Mouse (Mus musculus): ENCODE measurements around the gene Tmem136. TPM values are rescaled to one million over a fixed set of nuclear protein-coding genes. Genes with fewer than 3 reads are reported as not detected.

The Tmem136 gene
- total RNA-seq, 2 experiments from 2014 or later, result 4.8 to 8.7 TPM

GRCm38 (mm10) chr9:43076163-43076562 is 40.2 kb downstream of the Tmem136 start:
- no peak for DNase-seq

- no peak for DNase-seq
Observed at GRCm38 (mm10) chr9:43074611-43075010, 41.8 kb downstream of the Tmem136 start.

GRCm38 (mm10) chr9:43071741-43072140 is 44.6 kb downstream of the Tmem136 start:
- no peak for DNase-seq

GRCm38 (mm10) chr9:43071176-43071575 is 45.2 kb downstream of the Tmem136 start:
- DNase-seq, result no peak

GRCm38 (mm10) chr9:43070566-43070965 is 45.8 kb downstream of the Tmem136 start:
- DNase-seq, result no peak

GRCm38 (mm10) chr9:43070153-43070552 is 46.2 kb downstream of the Tmem136 start:
- DNase-seq, result no peak

GRCm38 (mm10) chr9:43067896-43068295 is 48.5 kb downstream of the Tmem136 start:
- no peak for DNase-seq

GRCm38 (mm10) chr9:43065231-43065630 is 51.1 kb downstream of the Tmem136 start:
- DNase-seq, result no peak

GRCm38 (mm10) chr9:43061545-43061944 is 54.8 kb downstream of the Tmem136 start:
- no peak for DNase-seq

Other genes with a start within 250 kb of the Tmem136 start
- gene Grik4, start 172.1 kb downstream of the Tmem136 start, total RNA-seq (2021), result 1 to 10 TPM; 1.2 to 1.4 TPM
- 100 to 1,000 TPM; 122 to 142 TPM for gene Arhgef12, start 9.3 kb downstream of the Tmem136 start, total RNA-seq (2021)
- gene Pou2f3, start 93.8 kb upstream of the Tmem136 start, total RNA-seq (2021), result not detected
- gene Oaf, start 123.3 kb upstream of the Tmem136 start, total RNA-seq (2021), result 10 to 100 TPM; 12.8 to 34.7 TPM
- under 1 TPM; 0.10 to 0.30 TPM for gene Trim29, start 194.3 kb upstream of the Tmem136 start, total RNA-seq (2021)

Measured in adrenal gland, postnatal 36 days (tissue).